Mouse (Mus musculus): ENCODE data around the gene Hmg20b.

The Hmg20b gene

GRCm38 (mm10) chr10:81350351-81351063 lies at the start of gene Hmg20b:
Gene Hmg20b, minus strand, starts transcription at chr10:81350480.
- in situ Hi-C loops (cut with MboI, MseI) = no loop called here

- in situ Hi-C loops (cut with MboI, MseI) = loop anchor here (5.0 kb wide), 1 partner anchor 132 kb away; no protein-coding TSS in a partner anchor
These were observed 49.6 kb upstream of the Hmg20b start for GRCm38 (mm10) chr10:81399798-81400308.

GRCm38 (mm10) chr10:81399296-81399695 lies 49.0 kb upstream of the Hmg20b start:
- in situ Hi-C loops (cut with MboI, MseI) = loop anchor here (5.0 kb wide), 1 partner anchor 133 kb away; no protein-coding TSS in a partner anchor

- in situ Hi-C loops (cut with MboI, MseI) = loop anchor here (5.0 kb wide), 1 partner anchor 136 kb away; no protein-coding TSS in a partner anchor
These were observed 46.5 kb upstream of the Hmg20b start for GRCm38 (mm10) chr10:81396749-81397148.

GRCm38 (mm10) chr10:81395865-81396264 lies 45.6 kb upstream of the Hmg20b start:
- in situ Hi-C loops (cut with MboI, MseI) = loop anchor here (5.0 kb wide), 1 partner anchor 136 kb away; no protein-coding TSS in a partner anchor

GRCm38 (mm10) chr10:81395127-81395526 lies 44.8 kb upstream of the Hmg20b start:
- in situ Hi-C loops (cut with MboI, MseI) = loop anchor here (5.0 kb wide), 1 partner anchor 137 kb away; no protein-coding TSS in a partner anchor

- in situ Hi-C loops (cut with MboI, MseI) = no loop called here
These were observed 43.3 kb upstream of the Hmg20b start for GRCm38 (mm10) chr10:81393456-81394063.

- in situ Hi-C loops (cut with MboI, MseI) = no loop called here
These were observed 42.5 kb upstream of the Hmg20b start, which contains the start of gene Smim24 for GRCm38 (mm10) chr10:81392781-81393185. Gene Smim24, plus strand, starts transcription at chr10:81393051.

- in situ Hi-C loops (cut with MboI, MseI) = no loop called here
These were observed 42.0 kb upstream of the Hmg20b start for GRCm38 (mm10) chr10:81392270-81392669.

GRCm38 (mm10) chr10:81390678-81390965 lies 40.3 kb upstream of the Hmg20b start:
- in situ Hi-C loops (cut with MboI, MseI) = no loop called here

- in situ Hi-C loops (cut with MboI, MseI) = no loop called here
These were observed 39.8 kb upstream of the Hmg20b start for GRCm38 (mm10) chr10:81389801-81390677.

GRCm38 (mm10) chr10:81389373-81389772 lies 39.1 kb upstream of the Hmg20b start:
- in situ Hi-C loops (cut with MboI, MseI) = no loop called here

- in situ Hi-C loops (cut with MboI, MseI) = no loop called here
These were observed 38.3 kb upstream of the Hmg20b start, which contains the start of gene Gm48552 for GRCm38 (mm10) chr10:81388505-81389055. Gene Gm48552, plus strand, starts transcription at chr10:81389005.

- in situ Hi-C loops (cut with MboI, MseI) = no loop called here
These were observed 37.4 kb upstream of the Hmg20b start for GRCm38 (mm10) chr10:81387716-81388115.

- in situ Hi-C loops (cut with MboI, MseI) = no loop called here
These were observed 35.5 kb upstream of the Hmg20b start for GRCm38 (mm10) chr10:81385603-81386306.

GRCm38 (mm10) chr10:81384605-81384982 lies 34.3 kb upstream of the Hmg20b start:
- in situ Hi-C loops (cut with MboI, MseI) = no loop called here

- in situ Hi-C loops (cut with MboI, MseI) = no loop called here
These were observed 33.7 kb upstream of the Hmg20b start, which contains the start of the genes Dohh and Gm48551 for GRCm38 (mm10) chr10:81383802-81384604. Gene Dohh, plus strand, starts transcription at chr10:81384428. Gene Gm48551, plus strand, starts transcription at chr10:81384466.

GRCm38 (mm10) chr10:81382039-81382438 lies 31.8 kb upstream of the Hmg20b start:
- in situ Hi-C loops (cut with MboI, MseI) = no loop called here

GRCm38 (mm10) chr10:81379809-81380378 lies 29.6 kb upstream of the Hmg20b start:
- in situ Hi-C loops (cut with MboI, MseI) = no loop called here

- in situ Hi-C loops (cut with MboI, MseI) = no loop called here
These were observed 28.9 kb upstream of the Hmg20b start for GRCm38 (mm10) chr10:81379183-81379553.
